Mouse (Mus musculus) mouse trophoblast stem cell (cell line): ENCODE results near the gene Gfod1.

Experiments
- in situ Hi-C, 2 experiments: fragments of 300-500 bp; cut with MseI, MboI; formaldehyde crosslinking; loops; 2 replicates in 1 of 2; 3 replicates in 1 of 2; pipeline ENCODE4 v1.15.1; 2025

The Gfod1 gene

DNA sequence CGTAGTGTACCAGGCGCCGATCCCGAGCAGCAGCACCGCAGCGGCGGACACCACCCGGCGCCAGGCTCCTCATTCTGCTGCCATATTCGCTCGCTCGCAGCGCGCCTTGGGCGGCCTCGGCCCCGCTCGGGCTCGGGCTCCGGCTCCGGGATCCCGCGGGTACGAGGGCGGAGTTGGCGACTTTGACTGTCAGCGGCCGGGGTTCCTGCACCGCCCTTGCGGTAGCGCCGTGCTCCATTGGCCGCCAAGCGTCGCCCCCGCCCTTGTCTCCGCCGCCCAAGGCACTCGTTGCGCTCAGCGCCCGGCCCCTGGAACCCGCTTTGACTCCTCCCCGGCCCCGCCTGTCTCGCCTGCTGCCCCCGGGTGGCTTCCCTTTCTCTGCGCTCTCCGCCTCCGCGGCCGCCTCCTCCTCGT is at the start of gene Gfod1:
Gene Gfod1, minus strand, starts transcription at position 155 of the 414 bp plus-strand sequence.
- in situ Hi-C loops: loop anchor here in 1 of 2 experiments (10.0 kb wide), 1 partner anchor 119 kb away; no protein-coding TSS in a partner anchor

DNA sequence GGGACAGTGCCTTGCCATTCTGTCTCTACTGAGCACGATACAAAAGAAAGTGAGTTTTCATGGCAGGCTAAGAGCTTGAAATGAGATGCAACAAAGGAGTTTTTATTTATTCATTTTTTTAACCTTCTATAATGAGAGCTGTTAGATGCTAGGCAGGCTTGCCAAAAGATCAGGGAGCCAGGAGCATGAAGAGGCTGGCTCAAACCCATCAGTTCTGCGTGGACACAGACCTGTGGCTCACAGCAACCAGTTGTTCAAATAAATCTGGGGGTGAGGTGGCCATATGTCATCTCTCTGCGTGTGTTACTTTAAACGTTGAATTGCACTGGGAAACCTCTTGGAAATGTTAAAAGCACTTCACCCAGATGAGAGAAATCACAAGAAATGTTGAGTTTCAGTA is 49.4 kb upstream of the Gfod1 start:
- in situ Hi-C loops: no loop called here

DNA sequence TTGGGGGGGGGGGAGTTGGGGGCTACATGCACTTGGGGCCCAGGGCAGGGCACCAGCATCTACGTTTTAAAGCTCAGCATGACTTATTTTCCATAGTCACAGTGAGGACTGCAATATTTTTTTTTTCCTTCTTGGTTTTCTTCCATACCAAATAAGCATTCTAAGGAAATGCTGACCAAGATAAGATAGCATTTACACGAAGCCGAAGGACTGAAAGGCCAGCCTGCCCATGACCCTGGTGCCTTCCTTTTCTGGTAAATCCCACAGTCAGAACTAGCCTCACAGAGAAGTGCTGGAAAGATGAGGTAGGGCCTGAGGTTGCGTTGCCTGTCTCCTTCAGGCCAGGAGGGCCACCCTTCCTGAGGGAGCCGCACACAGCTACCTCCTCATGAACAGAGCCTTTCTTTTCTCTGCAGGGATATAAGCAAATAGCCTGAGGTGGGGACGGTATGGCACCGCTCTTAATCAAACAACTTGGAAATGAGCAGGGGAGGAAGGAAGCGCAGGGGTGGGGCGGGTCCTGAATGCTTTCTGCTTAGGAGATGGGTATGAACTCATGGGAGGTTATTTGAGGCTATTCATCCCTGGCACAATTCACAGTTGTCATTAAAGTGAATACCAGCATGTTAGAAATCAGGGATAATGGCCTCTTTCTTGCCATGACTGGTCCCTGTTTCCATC is 46.7 kb upstream of the Gfod1 start:
- in situ Hi-C loops: no loop called here

DNA sequence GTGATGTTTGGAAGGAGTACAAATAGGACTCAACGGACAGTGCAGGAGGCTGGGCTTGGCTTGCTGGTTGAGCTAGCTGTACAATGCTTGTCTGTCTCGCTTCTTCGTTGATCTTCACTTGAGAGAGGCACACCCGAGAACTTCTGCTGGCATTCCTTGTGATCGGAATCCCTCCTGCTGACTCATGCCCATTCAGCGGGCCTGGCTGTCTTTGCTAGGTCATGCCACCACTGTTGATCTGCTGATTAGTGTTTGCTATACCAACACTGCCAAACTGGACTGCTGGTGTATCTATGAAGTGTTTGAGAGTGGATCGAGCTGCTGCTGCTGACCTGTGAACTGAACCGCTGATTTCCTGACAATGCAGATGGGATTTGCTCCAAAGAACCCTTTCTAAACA is 45.4 kb upstream of the Gfod1 start:
- in situ Hi-C loops: no loop called here

DNA sequence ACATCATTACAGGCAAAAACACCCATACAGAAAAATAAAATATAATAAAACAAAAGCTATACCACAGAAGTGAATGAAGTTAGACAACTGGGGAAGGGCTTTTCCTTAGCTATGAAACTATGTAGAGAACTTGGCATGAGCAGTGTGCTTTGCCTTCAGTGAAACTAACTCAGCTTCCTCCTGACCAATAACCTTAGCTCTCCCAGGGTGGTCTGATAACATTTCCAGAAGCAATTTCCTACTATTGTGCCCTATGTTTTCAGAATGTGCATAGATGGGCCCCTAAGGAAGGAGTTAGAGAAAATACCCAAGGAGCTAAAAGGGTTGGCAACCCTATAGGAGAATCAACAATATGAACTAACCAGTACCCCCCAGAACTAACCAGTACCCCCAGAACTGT is 42.9 kb upstream of the Gfod1 start:
- in situ Hi-C loops: no loop called here

DNA sequence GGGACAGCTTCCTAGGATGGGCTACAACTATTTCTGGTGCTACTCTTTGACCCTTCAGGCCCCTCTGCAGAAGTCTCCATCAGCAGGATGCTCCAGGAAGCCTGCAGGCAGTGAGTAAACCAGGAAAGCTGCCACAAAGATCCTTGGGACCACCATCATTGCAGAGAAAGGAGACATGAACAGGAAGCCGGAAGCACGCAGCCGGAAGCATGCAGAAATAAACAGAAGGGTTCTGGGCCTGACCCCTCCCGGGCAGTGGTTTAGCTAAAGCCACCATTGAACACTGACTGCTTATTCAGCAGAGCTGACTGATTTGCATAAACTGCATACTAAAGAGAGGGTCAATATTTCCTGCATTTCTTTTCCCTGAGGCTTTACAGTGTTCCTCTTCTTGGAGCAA is 34.7 kb upstream of the Gfod1 start:
- in situ Hi-C loops: no loop called here

DNA sequence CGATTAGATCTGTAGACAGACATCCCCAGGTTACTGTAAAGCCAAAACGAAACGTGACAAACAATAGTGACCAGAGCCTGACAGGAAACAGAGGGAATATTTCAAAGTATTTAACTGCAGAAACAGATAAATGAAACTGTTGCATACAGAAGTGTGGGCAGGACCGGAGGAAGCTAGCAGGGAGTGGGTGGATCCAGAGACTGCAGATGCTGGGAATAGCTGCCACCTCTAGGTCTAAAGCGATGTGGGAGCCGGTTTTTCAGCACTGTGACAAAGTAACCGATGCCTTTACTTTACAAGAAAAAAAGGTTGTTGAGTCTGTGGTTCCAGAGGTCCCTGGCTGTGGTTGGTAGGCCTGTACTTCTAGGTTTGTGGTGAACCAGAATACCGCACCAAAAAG is 34.0 kb upstream of the Gfod1 start:
- in situ Hi-C loops: no loop called here

DNA sequence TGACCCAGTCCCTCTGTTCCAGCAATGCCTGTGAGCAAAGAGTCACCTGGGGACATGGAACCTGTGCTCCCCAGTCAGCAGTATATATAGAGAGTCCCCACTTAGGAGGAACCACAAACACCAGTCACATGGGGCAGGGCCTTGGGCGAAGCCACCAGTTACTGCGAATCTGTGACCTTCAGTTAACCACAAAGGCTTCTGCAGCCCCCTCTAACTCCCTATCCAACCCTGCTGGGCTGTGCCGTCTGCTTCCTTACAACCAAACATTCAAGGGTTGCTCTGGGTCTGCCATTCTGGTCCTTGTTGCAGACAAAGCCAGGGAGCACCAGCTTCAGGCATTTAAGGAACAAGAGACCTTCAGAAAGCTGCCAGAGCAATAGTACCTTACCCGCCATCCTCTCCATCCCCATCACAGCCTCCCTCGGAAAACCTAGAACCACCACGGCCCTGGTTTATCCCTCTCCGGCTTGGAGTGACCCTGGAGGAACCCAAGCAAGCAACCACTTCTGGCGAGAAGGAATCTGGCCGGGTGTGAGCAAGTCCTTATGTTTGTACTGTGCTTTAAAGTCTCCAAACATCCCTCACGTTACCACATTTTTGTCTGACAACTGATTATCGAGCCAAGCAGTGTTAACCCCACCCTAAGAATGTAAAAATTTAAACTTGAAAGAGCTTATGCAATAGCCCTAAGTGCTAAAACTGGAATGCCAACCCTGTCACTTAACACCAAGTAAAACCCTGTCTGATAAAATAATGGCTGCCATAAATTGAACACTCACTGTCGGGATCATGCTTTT is 32.7 kb upstream of the Gfod1 start:
- in situ Hi-C loops: no loop called here

DNA sequence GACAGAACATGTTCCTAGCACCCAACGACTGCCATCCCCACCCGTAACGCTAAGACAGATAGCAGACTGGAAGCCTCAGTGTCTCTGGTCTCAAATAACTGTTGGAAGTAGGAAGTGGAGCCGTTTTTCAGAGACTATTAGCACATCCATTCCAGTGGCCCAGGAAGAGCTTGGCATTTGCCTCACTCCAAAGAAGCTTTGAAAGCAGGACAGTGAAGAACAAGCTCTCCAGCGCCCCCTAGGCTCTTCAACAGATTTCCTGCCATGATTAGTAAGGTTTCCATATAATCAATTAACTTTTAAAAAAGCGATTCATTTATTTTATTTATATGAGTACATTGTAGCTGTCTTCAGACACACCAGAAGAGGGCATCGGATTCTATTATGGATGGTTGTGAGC is 28.6 kb upstream of the Gfod1 start:
- in situ Hi-C loops: no loop called here

DNA sequence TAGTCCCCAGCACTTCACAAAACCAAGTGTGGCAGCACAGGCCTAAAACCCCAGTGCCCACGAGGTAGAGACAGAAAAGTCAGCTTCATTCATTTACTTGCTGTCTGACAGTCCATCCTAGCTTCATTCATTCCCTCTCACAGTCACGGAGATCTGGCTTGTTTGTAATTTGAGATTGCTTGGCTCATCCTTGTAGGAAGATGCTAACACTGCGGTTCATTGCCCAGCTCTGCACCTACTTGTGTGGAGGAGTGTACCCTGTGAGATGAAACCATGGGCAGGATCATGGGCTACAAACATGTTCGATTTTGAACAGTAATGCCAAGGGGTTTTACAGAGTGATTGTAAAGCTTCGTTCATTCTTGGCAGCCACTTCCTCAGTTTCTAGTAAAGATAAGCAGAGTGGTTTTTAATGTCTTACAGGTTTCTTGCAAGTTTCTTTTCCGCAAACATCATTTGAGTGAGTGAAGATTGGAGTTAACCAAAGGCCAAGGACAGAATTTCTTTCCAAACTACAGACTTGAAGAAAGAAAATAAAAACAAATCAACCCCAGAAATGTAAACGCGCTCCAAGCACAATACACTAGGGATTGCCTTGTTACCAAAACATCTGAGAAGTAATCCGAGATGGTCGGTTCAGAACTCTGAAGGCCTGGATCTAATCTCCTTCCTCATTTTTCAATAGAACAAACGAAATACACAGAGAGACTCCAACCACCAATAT is 27.9 kb upstream of the Gfod1 start:
- in situ Hi-C loops: no loop called here

DNA sequence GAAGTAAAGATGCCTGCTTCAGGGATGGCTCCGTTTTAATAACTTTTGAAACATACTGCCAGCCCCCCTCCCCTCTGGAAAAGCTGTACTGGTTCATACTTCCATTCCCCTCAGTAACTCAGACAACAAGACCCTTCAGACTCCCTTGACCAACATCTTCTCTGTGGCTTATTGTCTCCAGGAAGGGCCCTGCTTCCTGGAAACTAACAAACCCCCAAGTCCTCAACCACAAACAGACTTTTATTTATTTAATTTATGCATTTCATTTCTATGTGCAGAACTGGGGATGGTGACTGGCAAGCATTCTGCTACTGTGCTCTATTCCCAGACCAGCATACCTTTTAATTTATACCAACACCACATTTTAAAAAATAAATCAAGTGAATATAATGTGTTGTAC is 21.5 kb upstream of the Gfod1 start:
- in situ Hi-C loops: loop anchor here (10.0 kb wide), 2 partner anchors 131 to 151 kb away; partner anchors contain the start of gene Tbc1d7 (in 1 of the 2)

DNA sequence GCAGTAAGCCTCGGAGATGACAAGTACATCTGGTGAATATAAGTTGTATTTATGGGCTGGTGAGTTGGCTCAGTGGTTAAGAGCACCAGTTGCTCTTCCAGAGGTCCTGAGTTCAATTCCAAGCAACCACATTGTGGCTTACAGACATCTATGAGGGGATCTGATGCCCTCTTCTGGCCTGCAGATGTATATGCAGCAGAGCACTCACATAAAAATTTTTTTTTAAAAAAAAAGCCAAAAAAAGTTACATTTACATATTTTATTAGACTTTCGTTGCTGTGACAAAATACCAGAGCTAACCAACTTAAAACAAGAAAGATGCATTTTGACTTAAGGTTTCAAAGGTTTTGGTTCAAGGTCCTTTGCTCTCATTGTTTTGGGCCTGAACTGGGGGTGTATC is 17.5 kb upstream of the Gfod1 start:
- in situ Hi-C loops: loop anchor here (10.0 kb wide), 2 partner anchors 127 to 147 kb away; partner anchors contain the start of gene Tbc1d7 (in 1 of the 2)

DNA sequence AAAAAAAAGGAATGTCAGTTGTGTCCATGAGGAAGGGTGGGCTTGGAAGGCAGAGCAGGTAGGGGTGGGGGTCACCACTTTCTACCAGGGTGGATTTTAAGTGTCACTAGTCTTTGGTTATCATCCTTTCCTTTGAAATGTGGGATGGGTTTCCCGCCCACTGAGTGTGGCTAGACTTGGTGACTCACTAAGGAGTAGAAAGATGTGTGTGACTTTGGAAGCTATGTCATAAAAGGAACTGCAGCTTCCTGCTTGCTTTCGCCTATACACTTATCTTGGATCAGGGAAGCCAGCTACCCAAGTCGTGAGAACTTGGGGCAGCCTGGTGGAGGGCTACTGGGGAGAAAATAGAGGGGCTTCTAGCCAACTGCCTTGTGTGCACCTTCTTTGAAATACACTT is 15.4 kb upstream of the Gfod1 start:
- in situ Hi-C loops: no loop called here

DNA sequence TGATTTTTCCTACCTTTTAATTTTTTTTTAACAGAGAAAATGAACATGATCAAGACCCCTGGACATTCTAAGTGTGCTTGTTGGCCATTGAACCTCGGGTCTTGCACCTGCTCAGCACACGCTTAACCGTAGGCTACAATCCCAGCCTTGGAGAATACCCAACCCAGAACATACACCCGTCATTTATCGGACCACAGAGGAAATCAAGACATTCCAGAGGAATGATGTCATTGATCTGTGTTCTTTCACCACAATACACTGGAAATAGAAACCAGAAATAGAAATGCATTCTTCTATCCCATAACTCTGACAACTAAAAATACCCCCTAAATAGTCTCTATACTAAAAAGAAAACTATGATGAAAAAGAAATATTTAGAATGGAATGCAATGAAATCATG is 13.4 kb upstream of the Gfod1 start:
- in situ Hi-C loops: no loop called here

DNA sequence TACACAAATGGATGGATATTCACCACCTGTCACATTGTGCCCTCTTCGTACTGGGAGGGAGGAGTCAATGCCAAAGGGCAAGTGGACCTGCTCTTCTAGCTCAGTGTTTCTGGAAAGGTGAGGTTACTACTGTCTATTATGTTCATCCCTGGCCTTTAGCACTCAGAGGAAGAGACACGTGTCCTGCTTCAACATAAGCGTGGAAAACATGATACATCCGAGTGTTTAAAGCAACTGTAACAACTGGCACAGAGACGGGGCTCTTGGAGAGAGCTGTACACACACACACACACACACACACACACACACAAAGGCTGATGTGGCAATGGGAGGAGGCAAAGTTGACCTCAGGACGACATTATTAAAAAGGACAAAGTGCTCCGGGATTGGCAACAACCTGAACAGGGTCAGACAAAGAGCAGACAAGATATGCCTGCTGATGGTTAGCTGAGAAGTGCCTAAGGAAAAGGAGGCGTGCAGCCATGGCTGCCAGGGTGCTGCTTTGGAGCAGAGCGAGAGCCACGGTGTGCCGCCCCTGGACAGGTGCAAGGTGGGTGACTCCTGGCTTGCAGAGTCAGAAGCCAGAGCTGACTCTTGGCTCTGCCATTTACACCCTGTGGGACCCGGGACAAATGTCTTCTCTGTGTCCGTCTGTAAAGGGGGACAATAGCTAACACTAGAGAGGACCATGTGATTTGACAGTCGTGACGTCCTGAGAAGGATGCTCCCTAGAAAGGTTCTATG is 1.4 kb upstream of the Gfod1 start:
- in situ Hi-C loops: loop anchor here in 1 of 2 experiments (10.0 kb wide), 1 partner anchor 121 kb away; no protein-coding TSS in a partner anchor

DNA sequence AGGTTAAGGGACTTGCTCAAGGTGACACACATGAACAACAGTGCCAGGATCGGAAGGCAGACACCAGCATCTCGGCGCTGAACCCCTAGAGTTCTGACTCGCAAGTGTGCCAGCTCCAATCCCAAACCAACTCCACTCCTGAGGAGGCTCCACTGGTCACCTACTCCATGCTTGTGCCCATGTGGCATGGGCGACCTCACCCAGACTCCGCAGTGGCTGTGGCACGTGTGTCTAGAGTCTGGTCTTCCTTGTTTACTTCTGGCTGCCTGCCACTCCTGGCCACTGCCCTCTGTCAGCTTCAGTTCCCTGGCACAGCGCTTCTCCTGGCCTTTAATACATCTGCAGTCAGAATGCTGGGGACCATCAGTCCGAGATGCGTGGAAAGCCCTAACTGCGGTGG is 728 bp upstream of the Gfod1 start:
- in situ Hi-C loops: loop anchor here in 1 of 2 experiments (10.0 kb wide), 1 partner anchor 120 kb away; no protein-coding TSS in a partner anchor

DNA sequence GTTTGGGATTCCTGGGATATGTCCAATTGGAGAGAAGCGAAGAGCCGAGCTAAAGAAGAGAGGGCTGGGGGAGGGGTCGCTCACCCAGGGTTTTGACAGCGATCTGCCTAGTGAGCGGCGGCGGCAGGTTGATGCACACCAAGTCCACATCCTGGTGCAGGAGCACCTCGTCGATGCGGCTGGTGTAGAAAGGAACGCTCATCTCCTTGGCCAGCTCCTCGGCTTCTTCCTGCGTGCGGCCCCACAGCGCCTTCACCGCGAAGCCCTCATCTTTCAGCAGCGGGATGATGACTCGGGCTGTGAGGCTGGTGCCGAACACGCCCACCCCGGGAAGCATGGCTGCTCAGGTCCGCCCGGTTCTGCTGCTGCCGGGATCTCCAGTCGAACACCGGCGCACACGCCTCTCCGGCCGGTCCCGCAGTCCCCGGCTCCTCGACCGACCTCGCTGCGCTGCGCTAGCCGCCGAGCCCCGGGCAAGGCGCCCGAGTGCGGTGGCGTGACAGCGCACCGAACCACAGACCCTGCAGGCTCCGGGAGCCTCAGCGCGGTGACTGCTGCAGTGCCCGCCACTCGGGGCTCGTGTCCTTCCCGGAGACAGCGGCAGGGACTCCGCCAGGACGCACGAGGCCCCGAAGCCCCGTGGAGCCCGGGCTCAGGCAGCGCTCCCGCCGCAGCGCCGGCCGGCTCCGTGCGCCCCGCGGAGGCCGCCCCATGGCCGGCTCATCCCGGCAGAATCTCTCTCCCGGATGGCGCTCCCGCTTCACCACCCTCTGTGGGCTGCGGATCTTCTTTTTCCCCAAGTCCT is 609 bp downstream of the Gfod1 start:
- in situ Hi-C loops: loop anchor here in 1 of 2 experiments (10.0 kb wide), 1 partner anchor 119 kb away; no protein-coding TSS in a partner anchor

DNA sequence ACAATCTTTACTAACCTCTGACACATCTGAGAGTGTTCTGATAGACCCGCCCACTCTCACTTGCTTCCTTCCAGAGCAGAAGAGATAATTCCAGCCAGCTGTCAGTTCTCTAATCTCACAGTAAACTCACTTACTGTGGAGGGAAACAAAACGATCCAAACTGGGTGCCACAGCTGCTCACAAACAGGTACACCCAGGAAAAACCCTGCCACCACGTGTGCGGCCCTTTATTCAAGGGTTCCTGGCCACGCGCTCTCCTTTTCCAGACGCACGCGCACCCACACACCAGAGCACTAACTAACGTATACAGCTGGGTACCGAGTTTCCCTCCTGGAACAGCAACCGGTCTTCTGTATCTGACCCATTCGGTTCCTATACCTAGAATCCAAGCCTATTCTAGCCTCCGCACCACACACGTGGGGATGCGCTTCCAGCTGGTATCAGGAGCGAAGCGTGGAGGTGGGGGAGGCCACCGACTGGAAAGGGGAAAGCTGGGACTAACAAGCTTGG is 1.3 kb downstream of the Gfod1 start:
- in situ Hi-C loops: loop anchor here in 1 of 2 experiments (10.0 kb wide), 1 partner anchor 118 kb away; no protein-coding TSS in a partner anchor

DNA sequence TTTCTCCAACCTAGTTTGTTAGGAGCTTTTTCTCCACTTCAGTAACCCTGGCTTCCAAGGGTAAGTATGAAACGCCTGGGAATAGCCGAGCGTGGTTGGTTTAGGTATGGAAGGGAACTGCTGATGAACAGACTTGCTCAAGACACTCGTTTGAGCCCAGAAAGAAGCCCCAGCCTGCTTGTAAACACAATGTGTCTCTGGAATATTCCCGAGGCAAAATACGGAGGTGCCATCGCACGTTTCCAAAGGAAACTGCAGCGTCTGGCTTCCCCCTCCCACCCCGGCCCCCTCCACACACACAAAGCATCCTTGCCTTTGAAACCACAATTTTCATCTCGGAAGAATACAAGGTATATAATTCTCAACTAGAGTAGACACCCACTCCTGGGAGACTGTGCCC is 1.7 kb downstream of the Gfod1 start:
- in situ Hi-C loops: loop anchor here in 1 of 2 experiments (10.0 kb wide), 1 partner anchor 117 kb away; no protein-coding TSS in a partner anchor

DNA sequence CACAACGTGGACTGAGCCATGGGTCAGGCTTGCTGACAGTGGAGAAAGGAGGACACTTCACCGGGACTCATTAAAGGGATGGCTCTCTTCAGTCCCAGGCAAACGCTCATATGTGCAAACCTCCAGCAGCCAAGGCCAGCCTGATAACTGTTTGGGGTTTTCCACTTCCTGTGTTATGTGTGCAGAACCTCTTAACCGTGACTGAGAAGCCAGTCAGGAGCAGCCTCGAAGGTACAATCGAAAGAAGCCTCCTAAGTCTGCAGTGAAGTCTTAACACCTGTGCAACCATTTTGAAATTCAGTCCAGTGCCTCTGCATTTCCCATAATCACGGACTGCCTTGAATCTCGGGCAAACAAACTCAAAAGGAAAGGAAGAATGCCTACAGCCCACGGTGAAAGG is 3.1 kb downstream of the Gfod1 start:
- in situ Hi-C loops: loop anchor here in 1 of 2 experiments (10.0 kb wide), 1 partner anchor 116 kb away; no protein-coding TSS in a partner anchor
